Mouse (Mus musculus) neural tube, postnatal 0 days (tissue): ENCODE measurements around the gene AU041133. TPM values are rescaled to one million over a fixed set of nuclear protein-coding genes. Genes with fewer than 3 reads are reported as not detected.

Experiments used
- polyA plus RNA-seq: library from polyadenylated mRNA; unstranded; fragments of >200 nt; fragmentation: Nextera tagmentation; extraction: Ambion mirVana; gene quantifications from 2 replicates; pipeline ENCODE4 v1.2.1, GENCODE M21; 2015

The AU041133 gene
- polyA plus RNA-seq = 9.1 and 10.3 TPM in 2 replicates

GRCm38 (mm10) chr10:82127850-82128401, at the start of gene AU041133:
AU041133 (plus strand) TSS chr10:82128013.

GRCm38 (mm10) chr10:82082728-82083621, 44.8 kb upstream of the AU041133 start, which contains the start of gene BC024063:
BC024063 (plus strand) TSS chr10:82083353.

Other genes starting within 250 kb of the AU041133 start
- 3.3 and 4.1 TPM in 2 replicates for gene Zfp781, start 197.5 kb upstream of the AU041133 start, polyA plus RNA-seq
- 8.3 and 8.8 TPM in 2 replicates for gene Zfp873, start 79.9 kb upstream of the AU041133 start, polyA plus RNA-seq
- gene BC024063, start 44.7 kb upstream of the AU041133 start, polyA plus RNA-seq = 4.0 TPM in 2 replicates
- gene Zfp938, start 113.3 kb downstream of the AU041133 start, polyA plus RNA-seq = 35.3 and 36.8 TPM in 2 replicates
- not detected in 2 replicates for gene 4932415D10Rik, start 188.6 kb downstream of the AU041133 start, polyA plus RNA-seq
- gene Gm4924, start 226.2 kb downstream of the AU041133 start, polyA plus RNA-seq = 10.8 and 11.2 TPM in 2 replicates